Mouse (Mus musculus) limb, embryonic 13.5 days (tissue): ENCODE data around the gene Shld2. TPM values are rescaled to one million over a fixed set of nuclear protein-coding genes. Genes with fewer than 3 reads are reported as not detected.

ENCODE experiments used
- ATAC-seq: fragments of 200-750 bp; cut with Nextera tagmentation; 2 replicates; pipeline ENCODE4 v1.8.0; 2017; ENCODE audit warnings: low read depth, moderate number of reproducible peaks, moderate TSS enrichment; ENCODE audit not compliant: low FRiP score
- H3K27ac ChIP-seq: fragments of 300-500 bp; sonication (generic); 2 replicates; pipeline ENCODE4 v1.5.1; 2015; ENCODE audit warnings: inconsistent platforms, mild to moderate bottlenecking, moderate library complexity
- H3K27me3 ChIP-seq: fragments of 300-500 bp; sonication (generic); 2 replicates; pipeline ENCODE4 v1.6.1; 2015; ENCODE audit warnings: mild to moderate bottlenecking, inconsistent platforms
- H3K36me3 ChIP-seq: fragments of 300-500 bp; sonication (generic); 2 replicates; pipeline ENCODE4 v1.6.1; 2015; ENCODE audit warnings: inconsistent platforms, mild to moderate bottlenecking, moderate library complexity
- H3K4me1 ChIP-seq: fragments of 300-500 bp; sonication (generic); 2 replicates; pipeline ENCODE4 v1.6.1; 2015; ENCODE audit warnings: inconsistent platforms
- H3K4me2 ChIP-seq: fragments of 300-500 bp; sonication (generic); replicated peaks from 2 replicates; pipeline ENCODE4 v1.6.1; 2015; ENCODE audit warnings: inconsistent platforms, mild to moderate bottlenecking, moderate library complexity
- H3K4me3 ChIP-seq: fragments of 300-500 bp; sonication (generic); 2 replicates; pipeline ENCODE4 v1.5.1; 2015; ENCODE audit warnings: moderate library complexity, mild to moderate bottlenecking, inconsistent platforms
- H3K9ac ChIP-seq: fragments of 300-500 bp; sonication (generic); 2 replicates; pipeline ENCODE4 v1.6.1; 2015; ENCODE audit warnings: mild to moderate bottlenecking, inconsistent platforms
- H3K9me3 ChIP-seq: fragments of 300-500 bp; sonication (generic); 2 replicates; pipeline ENCODE4 v1.6.1; 2016; ENCODE audit warnings: inconsistent platforms
- WGBS: fragments of 180-500 bp; shearing (Covaris S2); methylation state at CpG from one replicate; pipeline ENCODE4 v1.1.7; 2015; 5-methylcytosine and 5-hydroxymethylcytosine counted together
- polyA plus RNA-seq: library from polyadenylated mRNA; unstranded; fragments of >200 nt; fragmentation: Nextera tagmentation; extraction: Ambion mirVana; gene quantifications from 2 replicates; pipeline ENCODE4 v1.2.1, GENCODE M21; 2015

Gene Shld2
- polyA plus RNA-seq, 1 experiment from 2014 or later = 14.4 TPM

- no peak for ATAC-seq
- WGBS = 58% methylated on average over 12 of the region's 12 CpGs
- H3K4me1 ChIP-seq = no peaks in the 10 kb centered on the region
Observed at GRCm38 (mm10) chr14:34345771-34346566, 35.7 kb upstream of the Shld2 start.

GRCm38 (mm10) chr14:34344361-34344760 is 34.1 kb upstream of the Shld2 start:
- Histone ChIP-seq H3K4me1 (no peaks in the 10 kb centered on the region), H3K4me3 (no peak overlapping the region), H3K9ac (no peak overlapping the region), H3K9me3 (no peaks in the 10 kb centered on the region), H3K27ac (no peak overlapping the region; the same call in 1 of the 2 replicates), H3K4me2 (no peak overlapping the region), H3K36me3 (peaks cover 44% of the 10 kb centered on the region), H3K27me3 (no peaks in the 10 kb centered on the region)
- ATAC-seq = no peak
- WGBS = 87% methylated on average over 5 of the region's 5 CpGs

More at GRCm38 (mm10) chr14:34345771-34346566, 35.7 kb upstream of the Shld2 start:
- Histone ChIP-seq H3K36me3 (peaks cover 31% of the 10 kb centered on the region), H3K9ac (no peak overlapping the region), H3K4me3 (no peak overlapping the region), H3K9me3 (no peaks in the 10 kb centered on the region), H3K4me2 (no peak overlapping the region), H3K27ac (no peak overlapping the region), H3K27me3 (no peaks in the 10 kb centered on the region)

- Histone ChIP-seq H3K27me3 (no peaks in the 10 kb centered on the region), H3K9me3 (no peaks in the 10 kb centered on the region), H3K27ac (no peak overlapping the region), H3K9ac (no peak overlapping the region), H3K4me2 (no peak overlapping the region), H3K36me3 (peaks cover 56% of the 10 kb centered on the region), H3K4me3 (no peak overlapping the region), H3K4me1 (no peaks in the 10 kb centered on the region)
- no peak for ATAC-seq
- 89% methylated on average over 4 of the region's 4 CpGs for WGBS
Observed at GRCm38 (mm10) chr14:34343078-34343477, 32.8 kb upstream of the Shld2 start.

- Histone ChIP-seq H3K4me3 (no peak overlapping the region), H3K4me1 (no peaks in the 10 kb centered on the region), H3K36me3 (peaks cover 67% of the 10 kb centered on the region), H3K9ac (no peak overlapping the region), H3K4me2 (no peak overlapping the region), H3K9me3 (no peaks in the 10 kb centered on the region), H3K27me3 (no peaks in the 10 kb centered on the region), H3K27ac (no peak overlapping the region)
- 91% methylated on average over 4 of the region's 4 CpGs for WGBS
- ATAC-seq = no peak
Observed at GRCm38 (mm10) chr14:34341993-34342392, 31.7 kb upstream of the Shld2 start.

GRCm38 (mm10) chr14:34339446-34339845 is 29.2 kb upstream of the Shld2 start:
- Histone ChIP-seq H3K4me1 (no peaks in the 10 kb centered on the region), H3K4me2 (no peak overlapping the region), H3K9ac (no peak overlapping the region), H3K27ac (no peak overlapping the region), H3K4me3 (no peak overlapping the region), H3K9me3 (no peaks in the 10 kb centered on the region), H3K36me3 (peaks cover 90% of the 10 kb centered on the region), H3K27me3 (no peaks in the 10 kb centered on the region)
- no peak for ATAC-seq
- 79% methylated on average over 1 of the region's 1 CpGs for WGBS

- H3K4me3 ChIP-seq = no peak overlapping the region
- WGBS = 88% methylated on average over 5 of the region's 5 CpGs
- peaks cover 82% of the 10 kb centered on the region for H3K36me3 ChIP-seq
- no peak overlapping the region for H3K9ac ChIP-seq
- ATAC-seq = no peak
- no peaks in the 10 kb centered on the region for H3K27me3 ChIP-seq
- no peak overlapping the region for H3K4me2 ChIP-seq
- H3K4me1 ChIP-seq = no peaks in the 10 kb centered on the region
- H3K27ac ChIP-seq = no peak overlapping the region
- no peaks in the 10 kb centered on the region for H3K9me3 ChIP-seq
Observed at GRCm38 (mm10) chr14:34332476-34332875, 22.2 kb upstream of the Shld2 start.

- Histone ChIP-seq H3K9me3 (no peaks in the 10 kb centered on the region), H3K4me3 (no peak overlapping the region), H3K27ac (no peak overlapping the region), H3K4me1 (no peaks in the 10 kb centered on the region), H3K36me3 (peaks cover 79% of the 10 kb centered on the region), H3K4me2 (no peak overlapping the region), H3K27me3 (no peaks in the 10 kb centered on the region), H3K9ac (no peak overlapping the region)
- no peak for ATAC-seq
- WGBS = 75% methylated on average over 3 of the region's 3 CpGs
Observed at GRCm38 (mm10) chr14:34331886-34332285, 21.6 kb upstream of the Shld2 start.

- Histone ChIP-seq H3K4me2 (no peak overlapping the region), H3K27ac (no peak overlapping the region), H3K9me3 (no peaks in the 10 kb centered on the region), H3K36me3 (peaks cover 75% of the 10 kb centered on the region), H3K4me3 (no peak overlapping the region), H3K27me3 (no peaks in the 10 kb centered on the region), H3K9ac (no peak overlapping the region), H3K4me1 (no peaks in the 10 kb centered on the region)
- WGBS = 92% methylated on average over 9 of the region's 9 CpGs
- no peak for ATAC-seq
Observed at GRCm38 (mm10) chr14:34330657-34331158, 20.4 kb upstream of the Shld2 start.

- 84% methylated on average over 1 of the region's 1 CpGs for WGBS
Observed at GRCm38 (mm10) chr14:34327618-34328017, 17.3 kb upstream of the Shld2 start.

GRCm38 (mm10) chr14:34326606-34327005 is 16.3 kb upstream of the Shld2 start:
- H3K4me3 ChIP-seq = no peak overlapping the region
- no peaks in the 10 kb centered on the region for H3K9me3 ChIP-seq
- no peak overlapping the region for H3K9ac ChIP-seq
- H3K4me2 ChIP-seq = no peak overlapping the region
- no peaks in the 10 kb centered on the region for H3K4me1 ChIP-seq
- no peaks in the 10 kb centered on the region for H3K27me3 ChIP-seq
- peaks cover 66% of the 10 kb centered on the region for H3K36me3 ChIP-seq
- no peak for ATAC-seq
- WGBS = 90% methylated on average over 3 of the region's 3 CpGs
- no peak overlapping the region for H3K27ac ChIP-seq

More at GRCm38 (mm10) chr14:34327618-34328017, 17.3 kb upstream of the Shld2 start:
- no peaks in the 10 kb centered on the region for H3K9me3 ChIP-seq
- no peaks in the 10 kb centered on the region for H3K27me3 ChIP-seq
- peaks cover 72% of the 10 kb centered on the region for H3K36me3 ChIP-seq
- no peak for ATAC-seq
- H3K4me3 ChIP-seq = no peak overlapping the region
- H3K4me1 ChIP-seq = no peaks in the 10 kb centered on the region
- H3K4me2 ChIP-seq = no peak overlapping the region
- no peak overlapping the region for H3K9ac ChIP-seq
- no peak overlapping the region for H3K27ac ChIP-seq

GRCm38 (mm10) chr14:34323576-34324085 is 13.3 kb upstream of the Shld2 start:
- Histone ChIP-seq H3K27ac (no peak overlapping the region), H3K36me3 (peaks cover 58% of the 10 kb centered on the region), H3K4me3 (no peak overlapping the region), H3K9ac (no peak overlapping the region), H3K4me1 (no peaks in the 10 kb centered on the region), H3K9me3 (0 out of 2 replicates have a peak, but pooled peaks cover 3% of the 10 kb centered on the region), H3K4me2 (no peak overlapping the region), H3K27me3 (no peaks in the 10 kb centered on the region)
- no peak for ATAC-seq
- WGBS = 95% methylated on average over 5 of the region's 5 CpGs

GRCm38 (mm10) chr14:34318113-34318512 is 7.8 kb upstream of the Shld2 start:
- ATAC-seq = no peak
- H3K27me3 ChIP-seq = no peaks in the 10 kb centered on the region
- no peak overlapping the region for H3K9ac ChIP-seq
- H3K9me3 ChIP-seq = 0 out of 2 replicates have a peak, but pooled peaks cover 3% of the 10 kb centered on the region
- H3K4me2 ChIP-seq = no peak overlapping the region
- no peak overlapping the region for H3K4me3 ChIP-seq
- peaks cover 27% of the 10 kb centered on the region for H3K36me3 ChIP-seq
- H3K27ac ChIP-seq = no peak overlapping the region
- H3K4me1 ChIP-seq = peaks cover 11% of the 10 kb centered on the region
